In the genomic region with DNA sequence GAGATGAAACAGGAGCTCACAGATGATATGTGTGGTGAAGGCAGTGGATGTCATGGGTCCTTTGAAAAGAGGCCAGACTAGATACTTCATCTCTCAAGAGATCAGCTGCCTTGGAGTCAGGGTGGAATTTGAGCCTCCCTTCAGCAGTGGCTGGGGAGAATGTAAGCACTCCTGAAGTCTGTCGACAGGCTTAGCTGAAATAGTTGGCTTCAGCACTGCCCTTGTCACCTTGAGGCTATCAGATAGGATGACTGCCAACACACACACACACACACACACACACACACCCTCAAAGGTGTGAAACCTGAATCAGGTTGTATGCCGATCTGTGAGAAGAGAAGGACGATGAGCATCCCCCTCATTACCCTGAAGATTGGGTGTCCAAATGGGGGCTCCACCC, we compare ENCODE assay signal across 17 mouse cellular contexts. TPM values are rescaled to one million over a fixed set of nuclear protein-coding genes. Genes with fewer than 3 reads are reported as not detected.
DNase-seq lines count a peak whose midpoint lies in the region; ATAC-seq and TF ChIP-seq lines count a peak whose summit lies in the region.
"Had no signal": no experiment of that assay in that cellular context is flagged by ENCODE, and none has a peak within 500 bp of the region (broad histone marks: within the 10 kb centered on the region; RNA-seq: fewer than 3 reads in every experiment).

No protein-coding gene starts in this region.

- no peaks in the 10 kb centered on the region for H3K27me3 ChIP-seq in forebrain, embryonic 12.5 days
- no peaks in the 10 kb centered on the region for H3K27me3 ChIP-seq in forebrain, embryonic 15.5 days
- H3K27me3 ChIP-seq in kidney, postnatal 0 days (ENCODE audit: insufficient read depth, low read length), result no peaks in the 10 kb centered on the region
- no peaks in the 10 kb centered on the region for H3K27me3 ChIP-seq in hindbrain, postnatal 0 days (ENCODE audit: insufficient read depth, low read length)
- H3K27me3 ChIP-seq: intestine, embryonic 15.5 days; midbrain, embryonic 15.5 days; neural tube, embryonic 13.5 days had no signal

- no peak overlapping the region for H3K4me2 ChIP-seq in forebrain, embryonic 12.5 days
- no peak overlapping the region for H3K4me2 ChIP-seq in forebrain, embryonic 15.5 days (replicated peaks)
- no peak overlapping the region for H3K4me2 ChIP-seq in kidney, postnatal 0 days (ENCODE audit: low read length)
- H3K4me2 ChIP-seq in hindbrain, postnatal 0 days (ENCODE audit: low read depth, low read length), result no peak overlapping the region
- H3K4me2 ChIP-seq: intestine, embryonic 15.5 days; midbrain, embryonic 15.5 days; neural tube, embryonic 13.5 days had no signal

- ATAC-seq in forebrain, embryonic 12.5 days (ENCODE audit: low FRiP score), result no peak
- ATAC-seq in forebrain, embryonic 15.5 days (replicated peaks), result no peak
- 0 out of 2 replicates have a peak, but pooled peaks have one; percentile 37 for ATAC-seq in kidney, postnatal 0 days (replicated peaks; ENCODE audit: low FRiP score, low read depth)
- ATAC-seq in hindbrain, postnatal 0 days, result 0 out of 2 replicates have a peak, but pooled peaks have one; percentile 22
- ATAC-seq: intestine, embryonic 15.5 days; midbrain, embryonic 15.5 days had no signal

- H3K4me3 ChIP-seq in forebrain, embryonic 12.5 days (replicated peaks), result no peak overlapping the region
- no peak overlapping the region for H3K4me3 ChIP-seq in forebrain, embryonic 15.5 days
- H3K4me3 ChIP-seq in kidney, postnatal 0 days (replicated peaks; ENCODE audit: low read depth, low read length), result no peak overlapping the region
- no peak overlapping the region for H3K4me3 ChIP-seq in hindbrain, postnatal 0 days (ENCODE audit: low read length)
- H3K4me3 ChIP-seq: gastrocnemius, adult 2 months; intestine, embryonic 15.5 days; midbrain, embryonic 15.5 days; neural tube, embryonic 13.5 days had no signal

- H3K9me3 ChIP-seq in forebrain, embryonic 12.5 days, result no peaks in the 10 kb centered on the region
- no peaks in the 10 kb centered on the region for H3K9me3 ChIP-seq in forebrain, embryonic 15.5 days
- H3K9me3 ChIP-seq in kidney, postnatal 0 days (replicated peaks; ENCODE audit: low read length), result no peaks in the 10 kb centered on the region
- H3K9me3 ChIP-seq in hindbrain, postnatal 0 days (ENCODE audit: low read length), result no peaks in the 10 kb centered on the region
- H3K9me3 ChIP-seq: intestine, embryonic 15.5 days; midbrain, embryonic 15.5 days; neural tube, embryonic 13.5 days had no signal

- no peak for TF ChIP-seq CTCF in kidney, postnatal 0 days (IDR thresholded peaks at IDR 0.05; ENCODE audit: low read depth)
- TF ChIP-seq CTCF in hindbrain, postnatal 0 days (IDR thresholded peaks at IDR 0.05; ENCODE audit: low read depth), result no peak

- peaks cover 27% of the 10 kb centered on the region for H3K36me3 ChIP-seq in forebrain, embryonic 12.5 days (replicated peaks)
- H3K36me3 ChIP-seq in forebrain, embryonic 15.5 days, result peaks cover 24% of the 10 kb centered on the region
- H3K36me3 ChIP-seq in kidney, postnatal 0 days (ENCODE audit: insufficient read depth, low read length), result peaks cover 18% of the 10 kb centered on the region
- peaks cover 22% of the 10 kb centered on the region for H3K36me3 ChIP-seq in hindbrain, postnatal 0 days (ENCODE audit: insufficient read depth, low read length)

- WGBS in forebrain, embryonic 12.5 days, result 51% methylated on average over 3 of the region's 3 CpGs
- WGBS in forebrain, embryonic 15.5 days, result 54% methylated on average over 3 of the region's 3 CpGs
- 36% methylated on average over 3 of the region's 3 CpGs for WGBS in kidney, postnatal 0 days
- WGBS in hindbrain, postnatal 0 days, result 69% methylated on average over 3 of the region's 3 CpGs

- H3K27ac ChIP-seq in forebrain, embryonic 12.5 days, result no peak overlapping the region
- H3K27ac ChIP-seq in forebrain, embryonic 15.5 days (replicated peaks), result no peak overlapping the region
- no peak overlapping the region for H3K27ac ChIP-seq in kidney, postnatal 0 days
- H3K27ac ChIP-seq in hindbrain, postnatal 0 days, result no peak overlapping the region
- H3K27ac ChIP-seq: intestine, embryonic 15.5 days; midbrain, embryonic 15.5 days had no signal

- H3K9ac ChIP-seq in forebrain, embryonic 12.5 days, result 0 out of 2 replicates have a peak overlapping the region, but pooled peaks have one; percentile 5
- H3K9ac ChIP-seq in forebrain, embryonic 15.5 days (replicated peaks), result no peak overlapping the region
- H3K9ac ChIP-seq in kidney, postnatal 0 days (ENCODE audit: low read depth, low read length), result no peak overlapping the region
- H3K9ac ChIP-seq in hindbrain, postnatal 0 days (replicated peaks; ENCODE audit: low read length), result no peak overlapping the region
- H3K9ac ChIP-seq: intestine, embryonic 15.5 days; midbrain, embryonic 15.5 days had no signal

- DNase-seq in kidney, postnatal 0 days (ENCODE audit: low spot score), result no peak
- DNase-seq in kidney, adult 18-20 months, result no peak
- no peak for DNase-seq in hindbrain, postnatal 0 days (ENCODE audit: low spot score)
- DNase-seq in lung, postnatal 4 days, result peak; percentile 47 to 62
- no peak for DNase-seq in spleen, postnatal 10 days (ENCODE audit: low spot score in 2 of 2)
- DNase-seq in thymus, postnatal 14 days, result no peak
- DNase-seq: cerebellum, adult 8-10 months; gastrocnemius, adult 2 months; left cerebral cortex, postnatal 4 days; retina, postnatal 1 day; thymus, adult 18-20 months had no signal

- peaks cover 5% of the 10 kb centered on the region; the same call in 1 of the 2 replicates for H3K4me1 ChIP-seq in forebrain, embryonic 12.5 days
- peaks cover 3% of the 10 kb centered on the region; the same call in 1 of the 2 replicates for H3K4me1 ChIP-seq in forebrain, embryonic 15.5 days
- peaks cover 18% of the 10 kb centered on the region for H3K4me1 ChIP-seq in kidney, postnatal 0 days (replicated peaks; ENCODE audit: insufficient read depth, low read length)
- H3K4me1 ChIP-seq in hindbrain, postnatal 0 days (ENCODE audit: insufficient read depth, low read length), result no peaks in the 10 kb centered on the region; the same call in 1 of the 2 replicates
- H3K4me1 ChIP-seq: midbrain, embryonic 15.5 days had no signal

RNA-seq across cellular contexts. Expression of gene Arhgef2, which starts 14.7 kb away (rescaled TPM):
- 146 and 147 TPM in 2 replicates for polyA plus RNA-seq in forebrain, embryonic 12.5 days (2016; fragmentation: Nextera tagmentation; extraction: Ambion mirVana)
- polyA plus RNA-seq in forebrain, embryonic 15.5 days (2015; fragmentation: Nextera tagmentation; extraction: Ambion mirVana), result 192 and 193 TPM in 2 replicates
- 53.7 and 65.4 TPM in 2 replicates for polyA plus RNA-seq in kidney, postnatal 0 days (2015; fragmentation: Nextera tagmentation; extraction: Ambion mirVana)
- 93.4 and 100 TPM in 2 replicates for total RNA-seq in hindbrain, postnatal 0 days (2014; rRNA removed)
- 56.0 and 57.1 TPM in 2 replicates for polyA plus RNA-seq in hindbrain, postnatal 0 days (2015; fragmentation: Nextera tagmentation; extraction: Ambion mirVana)

RNA-seq across cellular contexts. Expression of gene Ssr2, which starts 15.4 kb away (rescaled TPM):
- polyA plus RNA-seq in forebrain, embryonic 12.5 days (2016; fragmentation: Nextera tagmentation; extraction: Ambion mirVana), result 118 and 135 TPM in 2 replicates
- 133 and 134 TPM in 2 replicates for polyA plus RNA-seq in forebrain, embryonic 15.5 days (2015; fragmentation: Nextera tagmentation; extraction: Ambion mirVana)
- polyA plus RNA-seq in kidney, postnatal 0 days (2015; fragmentation: Nextera tagmentation; extraction: Ambion mirVana), result 294 and 311 TPM in 2 replicates
- 247 and 307 TPM in 2 replicates for total RNA-seq in hindbrain, postnatal 0 days (2014; rRNA removed)
- polyA plus RNA-seq in hindbrain, postnatal 0 days (2015; fragmentation: Nextera tagmentation; extraction: Ambion mirVana), result 209 and 210 TPM in 2 replicates

RNA-seq across cellular contexts. Expression of gene Ubqln4, which starts 37.5 kb away (rescaled TPM):
- polyA plus RNA-seq in forebrain, embryonic 12.5 days (2016; fragmentation: Nextera tagmentation; extraction: Ambion mirVana), result 64.1 and 64.4 TPM in 2 replicates
- 45.8 and 47.6 TPM in 2 replicates for polyA plus RNA-seq in forebrain, embryonic 15.5 days (2015; fragmentation: Nextera tagmentation; extraction: Ambion mirVana)
- 35.1 and 35.9 TPM in 2 replicates for polyA plus RNA-seq in kidney, postnatal 0 days (2015; fragmentation: Nextera tagmentation; extraction: Ambion mirVana)
- 119 and 131 TPM in 2 replicates for total RNA-seq in hindbrain, postnatal 0 days (2014; rRNA removed)
- 29.4 and 29.8 TPM in 2 replicates for polyA plus RNA-seq in hindbrain, postnatal 0 days (2015; fragmentation: Nextera tagmentation; extraction: Ambion mirVana)

RNA-seq across cellular contexts. Expression of gene Lamtor2, which starts 38.2 kb away (rescaled TPM):
- 137 and 138 TPM in 2 replicates for polyA plus RNA-seq in forebrain, embryonic 12.5 days (2016; fragmentation: Nextera tagmentation; extraction: Ambion mirVana)
- polyA plus RNA-seq in forebrain, embryonic 15.5 days (2015; fragmentation: Nextera tagmentation; extraction: Ambion mirVana), result 169 and 187 TPM in 2 replicates
- polyA plus RNA-seq in kidney, postnatal 0 days (2015; fragmentation: Nextera tagmentation; extraction: Ambion mirVana), result 164 and 173 TPM in 2 replicates
- 45.1 and 59.2 TPM in 2 replicates for total RNA-seq in hindbrain, postnatal 0 days (2014; rRNA removed)
- 189 and 198 TPM in 2 replicates for polyA plus RNA-seq in hindbrain, postnatal 0 days (2015; fragmentation: Nextera tagmentation; extraction: Ambion mirVana)

RNA-seq across cellular contexts. Expression of gene Rab25, which starts 42.9 kb away (rescaled TPM):
- polyA plus RNA-seq in forebrain, embryonic 12.5 days (2016; fragmentation: Nextera tagmentation; extraction: Ambion mirVana), result 0.82 and 1.2 TPM in 2 replicates
- polyA plus RNA-seq in forebrain, embryonic 15.5 days (2015; fragmentation: Nextera tagmentation; extraction: Ambion mirVana), result 0.15 and 0.28 TPM in 2 replicates
- 27.4 and 28.9 TPM in 2 replicates for polyA plus RNA-seq in kidney, postnatal 0 days (2015; fragmentation: Nextera tagmentation; extraction: Ambion mirVana)
- total RNA-seq in hindbrain, postnatal 0 days (2014; rRNA removed), result not detected in 2 replicates
- 0.44 and 1.3 TPM in 2 replicates for polyA plus RNA-seq in hindbrain, postnatal 0 days (2015; fragmentation: Nextera tagmentation; extraction: Ambion mirVana)
- total RNA-seq: gastrocnemius, adult 2 months; layer of hippocampus, adult 18-20 months had no signal
- polyA plus RNA-seq: neural tube, embryonic 13.5 days had no signal

Comparison
In these comparisons a context has a peak if more than half of its experiments do, and no peak if none do; other contexts are left out.
1. ATAC-seq: peak in kidney, postnatal 0 days (single experiment) and hindbrain, postnatal 0 days (single experiment); none in forebrain, embryonic 12.5 days (single experiment) and forebrain, embryonic 15.5 days (single experiment).
2. DNase-seq: peak in lung, postnatal 4 days (2 of 2); none in kidney, postnatal 0 days (single experiment), kidney, adult 18-20 months (single experiment), hindbrain, postnatal 0 days (single experiment), spleen, postnatal 10 days (0 of 2) and thymus, postnatal 14 days (single experiment).